Comparison of ENCODE assay signal across 9 mouse cellular contexts in the genomic region with DNA sequence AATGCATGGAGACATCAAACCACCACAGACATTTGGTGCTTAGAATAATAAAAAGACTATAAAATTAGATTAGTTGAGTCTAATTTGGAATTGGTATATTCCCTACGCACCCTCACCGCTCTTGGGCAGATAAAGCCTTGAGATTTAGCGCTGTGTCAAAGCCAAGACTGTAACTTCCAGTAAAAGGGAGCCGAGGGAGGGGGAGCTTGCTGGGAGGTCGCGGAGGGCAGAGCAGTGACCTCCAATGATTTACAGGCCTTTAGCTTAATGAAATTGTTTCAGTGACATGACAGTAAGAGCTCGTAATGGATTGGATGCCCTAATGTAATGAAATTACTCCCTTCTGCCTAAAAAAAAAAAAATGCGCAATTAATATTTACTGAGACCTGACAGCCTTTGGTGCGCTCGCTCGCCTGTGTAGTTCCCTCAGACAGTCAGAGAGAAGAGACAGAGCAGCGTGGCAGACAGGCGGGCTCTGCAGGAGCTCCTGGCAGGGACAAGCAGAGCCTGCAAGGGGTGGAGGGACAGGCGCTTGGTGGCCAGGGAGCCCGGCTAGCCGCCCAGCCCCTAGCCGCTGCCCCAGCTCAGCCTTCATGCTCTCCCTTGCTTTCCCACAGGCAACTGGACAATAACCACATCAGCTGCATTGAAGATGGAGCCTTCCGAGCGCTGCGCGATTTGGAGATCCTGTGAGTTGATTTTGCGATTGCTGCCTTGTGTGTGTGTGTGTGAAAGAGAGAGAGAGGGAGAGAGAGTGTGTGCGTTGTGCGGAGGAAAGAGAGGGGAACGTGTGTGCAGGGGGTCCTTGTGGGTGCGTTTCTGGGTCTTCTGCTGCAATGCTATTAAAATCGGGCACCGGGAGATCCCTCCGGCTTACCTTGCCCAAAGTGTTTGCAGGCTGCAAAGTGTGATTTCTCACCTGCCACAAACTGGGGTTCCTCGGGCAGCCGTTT.
DNase-seq lines count a peak whose midpoint lies in the region; ATAC-seq lines count a peak whose summit lies in the region.
"Had no signal": no experiment of that assay in that cellular context is flagged by ENCODE, and none has a peak within 500 bp of the region (broad histone marks: within the 10 kb centered on the region; RNA-seq: fewer than 3 reads in every experiment).

No protein-coding gene starts in this region.

- H3K36me3 ChIP-seq in forebrain, embryonic 10.5 days (replicated peaks): no peaks in the 10 kb centered on the region
- no peaks in the 10 kb centered on the region for H3K36me3 ChIP-seq in forebrain, embryonic 11.5 days (ENCODE audit: control insufficient read depth, insufficient read depth, low read length)
- no peaks in the 10 kb centered on the region for H3K36me3 ChIP-seq in hindbrain, embryonic 12.5 days
- H3K36me3 ChIP-seq in neural tube, embryonic 12.5 days: no peaks in the 10 kb centered on the region
- H3K36me3 ChIP-seq: liver, embryonic 13.5 days had no signal

- no peak overlapping the region for H3K9ac ChIP-seq in forebrain, embryonic 11.5 days (ENCODE audit: low read length)
- peak overlapping the region; percentile 73 for H3K9ac ChIP-seq in hindbrain, embryonic 12.5 days
- H3K9ac ChIP-seq in neural tube, embryonic 12.5 days: peak overlapping the region; percentile 61
- H3K9ac ChIP-seq: liver, embryonic 13.5 days had no signal

- peak overlapping the region; percentile 54; the same call in 1 of the 2 replicates for H3K27ac ChIP-seq in forebrain, embryonic 10.5 days
- no peak overlapping the region for H3K27ac ChIP-seq in forebrain, embryonic 11.5 days (ENCODE audit: low read depth, low read length)
- peak overlapping the region; percentile 87 for H3K27ac ChIP-seq in hindbrain, embryonic 12.5 days
- peak overlapping the region; percentile 69 for H3K27ac ChIP-seq in neural tube, embryonic 12.5 days
- H3K27ac ChIP-seq: liver, embryonic 13.5 days had no signal

- H3K9me3 ChIP-seq in forebrain, embryonic 10.5 days: no peaks in the 10 kb centered on the region
- H3K9me3 ChIP-seq in forebrain, embryonic 11.5 days (ENCODE audit: control insufficient read depth, low read length): no peaks in the 10 kb centered on the region
- H3K9me3 ChIP-seq in hindbrain, embryonic 12.5 days (replicated peaks): no peaks in the 10 kb centered on the region
- no peaks in the 10 kb centered on the region for H3K9me3 ChIP-seq in neural tube, embryonic 12.5 days
- H3K9me3 ChIP-seq: liver, embryonic 13.5 days had no signal

- peak overlapping the region; percentile 27 for H3K4me3 ChIP-seq in forebrain, embryonic 10.5 days
- no peak overlapping the region for H3K4me3 ChIP-seq in forebrain, embryonic 11.5 days (ENCODE audit: low read depth, low read length)
- peak overlapping the region; percentile 39 for H3K4me3 ChIP-seq in hindbrain, embryonic 12.5 days
- peak overlapping the region; percentile 41 for H3K4me3 ChIP-seq in neural tube, embryonic 12.5 days
- H3K4me3 ChIP-seq: liver, embryonic 13.5 days had no signal

- no peak for DNase-seq in forebrain, embryonic 10.5 days (ENCODE audit: extremely low spot score, low spot score)
- DNase-seq in forebrain, embryonic 11.5 days (ENCODE audit: low spot score): no peak
- DNase-seq in right cerebral cortex, adult 18-20 months: peak; percentile 20
- no peak for DNase-seq in right cerebral cortex, postnatal 36 days (ENCODE audit: low spot score in 2 of 2)
- DNase-seq in gastrocnemius, adult 18-20 months (ENCODE audit: low spot score): no peak
- no peak for DNase-seq in lung, adult 18-20 months
- DNase-seq: liver, embryonic 13.5 days had no signal

- no peak overlapping the region for H3K4me2 ChIP-seq in forebrain, embryonic 11.5 days (ENCODE audit: low read depth, low read length, severe bottlenecking)
- peak overlapping the region; percentile 55 for H3K4me2 ChIP-seq in hindbrain, embryonic 12.5 days (replicated peaks)
- peak overlapping the region; percentile 62 for H3K4me2 ChIP-seq in neural tube, embryonic 12.5 days (replicated peaks)
- H3K4me2 ChIP-seq: liver, embryonic 13.5 days had no signal

- 41% methylated on average over 31 of the region's 31 CpGs for WGBS in forebrain, embryonic 10.5 days
- WGBS in forebrain, embryonic 11.5 days: 45% methylated on average over 31 of the region's 31 CpGs
- 23% methylated on average over 31 of the region's 31 CpGs for WGBS in hindbrain, embryonic 12.5 days
- 21% methylated on average over 31 of the region's 31 CpGs for WGBS in neural tube, embryonic 12.5 days

- H3K27me3 ChIP-seq in forebrain, embryonic 10.5 days (ENCODE audit: poor library complexity, severe bottlenecking): peaks cover 98% of the 10 kb centered on the region
- H3K27me3 ChIP-seq in forebrain, embryonic 11.5 days (ENCODE audit: control insufficient read depth, insufficient read depth, low read length): peaks cover 22% of the 10 kb centered on the region
- 0 out of 2 replicates have a peak, but pooled peaks cover 4% of the 10 kb centered on the region for H3K27me3 ChIP-seq in hindbrain, embryonic 12.5 days
- no peaks in the 10 kb centered on the region for H3K27me3 ChIP-seq in neural tube, embryonic 12.5 days (replicated peaks)

- ATAC-seq in forebrain, embryonic 11.5 days (replicated peaks; ENCODE audit: low FRiP score): no peak
- ATAC-seq in hindbrain, embryonic 12.5 days (ENCODE audit: low FRiP score): peak; percentile 68
- ATAC-seq in neural tube, embryonic 12.5 days (ENCODE audit: low FRiP score, low read depth): peak; percentile 77

- H3K4me1 ChIP-seq in forebrain, embryonic 10.5 days: peaks cover 54% of the 10 kb centered on the region
- no peaks in the 10 kb centered on the region; the same call in 1 of the 2 replicates for H3K4me1 ChIP-seq in forebrain, embryonic 11.5 days (replicated peaks; ENCODE audit: control insufficient read depth, insufficient read depth, low read length)
- H3K4me1 ChIP-seq in hindbrain, embryonic 12.5 days: peaks cover 42% of the 10 kb centered on the region
- peaks cover 36% of the 10 kb centered on the region for H3K4me1 ChIP-seq in neural tube, embryonic 12.5 days
- H3K4me1 ChIP-seq: liver, embryonic 13.5 days had no signal
